Mouse (Mus musculus) kidney, adult 2 months (tissue): ENCODE results near the gene Ero1lb. TPM values are rescaled to one million over a fixed set of nuclear protein-coding genes. Genes with fewer than 3 reads are reported as not detected.

Source experiments
- DNase-seq: peaks from one replicate; pipeline ENCODE4 v3.0.0; 2021
- H3K27ac ChIP-seq: fragments of 200-500 bp; 2 replicates; pipeline ENCODE4 v1.5.1; 2012; ENCODE audit warnings: low read depth, low read length, control low read depth, inconsistent platforms; ENCODE audit not compliant: insufficient read depth
- H3K27me3 ChIP-seq: fragments of 200-500 bp; replicated peaks from 2 replicates; pipeline ENCODE4 v1.6.1; 2012; ENCODE audit warnings: mild to moderate bottlenecking, moderate library complexity, low read length, inconsistent platforms; ENCODE audit not compliant: control insufficient read depth, insufficient read depth
- H3K36me3 ChIP-seq: fragments of 200-500 bp; 2 replicates; pipeline ENCODE4 v1.6.1; 2012; ENCODE audit warnings: mild to moderate bottlenecking, moderate library complexity, low read length, inconsistent platforms; ENCODE audit not compliant: control insufficient read depth, insufficient read depth
- H3K4me1 ChIP-seq: fragments of 200-500 bp; 2 replicates; pipeline ENCODE4 v1.6.1; 2011; ENCODE audit warnings: low read length; ENCODE audit not compliant: control insufficient read depth, insufficient read depth
- H3K4me3 ChIP-seq: fragments of 200-500 bp; 2 replicates; pipeline ENCODE4 v1.5.1; 2011; ENCODE audit warnings: mild to moderate bottlenecking, low read depth, low read length, control low read depth; ENCODE audit not compliant: insufficient read depth
- CTCF ChIP-seq: fragments of 200-500 bp; conservative IDR thresholded peaks from 2 replicates; pipeline ENCODE4 v1.5.1; 2011; ENCODE audit warnings: low read depth, mild to moderate bottlenecking, control low read depth, low read length, moderate library complexity, mixed read lengths; ENCODE audit not compliant: insufficient read depth, insufficient read length
- POLR2A ChIP-seq: fragments of 200-500 bp; IDR thresholded peaks from one replicate; pipeline ENCODE4 v1.6.1; 2011; ENCODE audit warnings: low read depth, low read length, control low read depth
- WGBS: fragments of 180-500 bp; shearing (Covaris S2); methylation state at CpG from one replicate; pipeline ENCODE4 v1.1.7; 2018; 5-methylcytosine and 5-hydroxymethylcytosine counted together
- polyA plus RNA-seq: library from polyadenylated mRNA; depleted of rRNA; stranded (reverse); fragments of >200 nt; gene quantifications from 2 replicates; pipeline ENCODE4 v1.2.3, GENCODE M21; 2012; rRNA removed

Ero1lb gene
- polyA plus RNA-seq = 3.0 and 3.2 TPM in 2 replicates

DNA sequence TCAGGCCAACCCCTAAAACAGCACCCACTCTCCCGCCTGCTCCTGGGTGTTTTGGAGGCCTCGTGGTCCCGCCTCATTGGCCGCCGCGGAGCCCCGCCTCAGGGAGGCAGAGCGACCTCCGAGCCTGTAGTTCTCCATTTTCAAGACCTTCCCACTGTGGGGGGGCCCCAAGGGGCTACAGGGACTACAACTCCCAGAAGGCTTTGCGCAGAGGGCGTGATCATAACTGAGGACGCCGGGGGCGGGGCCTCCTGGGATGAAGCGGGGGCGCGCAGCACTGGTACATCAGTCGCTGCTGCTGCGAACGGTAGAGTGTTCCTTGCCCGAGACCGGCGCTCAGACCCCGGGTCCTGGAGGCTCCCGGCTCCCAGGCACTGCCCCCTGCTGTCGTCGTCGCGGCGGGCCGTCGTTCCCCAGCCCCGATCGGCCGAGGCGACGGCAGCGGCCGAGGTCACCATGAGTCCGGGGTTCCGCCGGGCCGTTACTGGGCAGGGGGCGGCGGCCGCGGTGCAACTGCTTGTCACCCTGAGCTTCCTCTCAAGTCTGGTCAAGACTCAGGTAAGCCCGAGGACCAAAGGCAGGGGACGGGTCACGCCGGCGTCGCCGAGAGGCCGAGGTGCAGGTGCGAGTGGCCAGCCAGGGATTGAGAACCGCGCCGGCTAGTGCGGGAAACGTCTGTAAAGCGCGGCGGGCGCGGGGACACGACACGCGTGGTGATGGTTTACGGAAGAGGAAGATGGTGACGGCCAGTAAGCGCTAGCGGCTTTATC, at the start of gene Ero1lb:
Ero1lb (plus strand) TSS at position 254 of the 770 bp plus-strand sequence.
- Histone ChIP-seq H3K27me3 (no peaks in the 10 kb centered on the region), H3K4me3 (peak within 1 kb of the TSS; percentile 91), H3K4me1 (no peaks in the 10 kb centered on the region; the same call in 1 of the 2 replicates), H3K36me3 (no peaks in the 10 kb centered on the region), H3K27ac (peak within 1 kb of the TSS; percentile 51; the same call in 1 of the 2 replicates)
- WGBS = under 1% methylated on average over 73 of the region's 73 CpGs
- TF ChIP-seq POLR2A = no peak
- no peak for TF ChIP-seq CTCF
- peak; percentile 99 for DNase-seq

DNA sequence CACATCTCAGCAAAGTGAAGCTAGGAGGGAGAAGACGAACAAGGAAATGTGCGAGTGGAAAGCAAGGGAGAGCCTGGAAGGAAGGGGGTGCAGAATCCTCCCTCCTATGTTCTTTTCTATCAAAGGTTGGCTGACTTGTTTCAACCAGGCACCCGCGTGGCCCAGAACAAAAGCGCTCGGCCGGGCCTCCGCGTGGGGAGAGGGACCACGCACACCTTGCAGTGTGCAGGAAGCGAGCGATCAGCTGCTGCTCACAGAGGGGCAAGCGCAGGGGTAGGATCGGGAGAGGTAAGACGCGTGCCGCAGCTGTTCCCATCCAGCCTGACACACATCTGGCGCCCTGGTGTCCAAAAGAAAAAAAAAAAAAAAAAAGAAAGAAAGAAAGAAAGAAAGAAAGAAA, 46.3 kb upstream of the Ero1lb start:
- DNase-seq = no peak
- no peaks in the 10 kb centered on the region for H3K36me3 ChIP-seq
- no peaks in the 10 kb centered on the region for H3K4me1 ChIP-seq
- H3K4me3 ChIP-seq = peak overlapping the region; percentile 35; the same call in 1 of the 2 replicates
- WGBS = 7% methylated on average over 18 of the region's 18 CpGs
- H3K27ac ChIP-seq = no peak overlapping the region
- no peaks in the 10 kb centered on the region for H3K27me3 ChIP-seq
- TF ChIP-seq POLR2A (no peak), CTCF (no peak)

DNA sequence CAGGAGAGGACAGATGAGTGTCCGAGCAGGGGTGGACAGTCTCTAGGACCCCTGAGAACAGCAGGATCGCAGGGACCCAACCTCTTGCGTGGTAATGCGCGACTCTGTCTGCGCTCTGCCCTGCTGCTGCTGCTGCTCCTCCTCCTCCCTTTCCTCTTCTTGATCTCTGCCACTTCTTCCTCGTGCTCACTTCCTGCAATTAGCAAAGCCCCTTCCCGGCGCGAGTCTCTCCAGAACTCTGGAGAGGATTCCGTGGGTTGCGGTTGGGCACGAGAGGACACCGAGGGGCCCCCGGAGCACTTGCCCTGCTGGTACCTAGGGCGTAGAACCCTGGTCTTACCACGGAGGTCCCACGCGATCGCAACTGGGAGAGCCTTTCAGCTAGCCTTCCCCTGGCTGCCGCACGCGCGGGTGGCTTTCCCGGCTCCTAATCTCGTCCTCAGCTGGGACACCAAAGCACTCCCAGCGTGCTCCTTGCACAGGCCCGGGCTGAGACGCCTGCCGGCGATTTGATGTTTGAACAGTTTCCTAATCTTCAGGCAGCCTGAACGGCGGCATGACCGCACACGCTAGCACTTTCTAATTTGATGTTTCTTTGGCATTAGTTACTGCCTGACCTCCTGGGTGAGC, 45.6 kb upstream of the Ero1lb start, which contains the start of gene Edaradd:
Edaradd (minus strand) TSS at position 484 of the 630 bp plus-strand sequence.
- H3K4me1 ChIP-seq = no peaks in the 10 kb centered on the region
- peak; percentile 42 for TF ChIP-seq CTCF
- TF ChIP-seq POLR2A = no peak
- H3K27ac ChIP-seq = no peak within 1 kb of the TSS
- no peaks in the 10 kb centered on the region for H3K36me3 ChIP-seq
- peak within 1 kb of the TSS; percentile 65 for H3K4me3 ChIP-seq
- H3K27me3 ChIP-seq = no peaks in the 10 kb centered on the region
- WGBS = 1% methylated on average over 35 of the region's 35 CpGs
- peak; percentile 68 for DNase-seq

GRCm38 (mm10) chr13:12522346-12522745, 43.3 kb upstream of the Ero1lb start:
- DNase-seq = no peak
- Histone ChIP-seq H3K4me3 (no peak overlapping the region), H3K27me3 (no peaks in the 10 kb centered on the region), H3K4me1 (no peaks in the 10 kb centered on the region), H3K27ac (no peak overlapping the region), H3K36me3 (no peaks in the 10 kb centered on the region)
- TF ChIP-seq CTCF = no peak
- TF ChIP-seq POLR2A = no peak

DNA sequence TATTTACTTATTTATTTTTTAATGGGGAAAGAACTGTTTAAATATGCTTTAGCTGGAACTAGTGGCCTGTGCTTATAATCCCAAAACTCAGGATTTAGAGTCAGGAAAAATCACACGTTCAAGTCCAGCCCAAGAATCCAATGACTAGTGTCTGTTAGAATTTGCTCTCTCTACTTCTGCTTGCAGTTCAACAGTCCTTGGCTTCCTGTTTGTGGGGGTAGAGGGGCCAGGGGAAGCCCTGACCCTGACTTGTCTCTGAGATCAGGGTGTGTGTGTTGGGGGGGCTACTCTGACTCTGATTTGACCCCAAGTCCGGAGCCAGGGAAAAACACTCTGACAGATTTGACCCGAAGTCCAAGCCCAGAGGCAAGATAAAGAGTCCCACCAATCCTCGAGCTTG, 40.0 kb upstream of the Ero1lb start:
- Histone ChIP-seq H3K4me1 (no peaks in the 10 kb centered on the region), H3K27me3 (no peaks in the 10 kb centered on the region), H3K36me3 (no peaks in the 10 kb centered on the region), H3K4me3 (no peak overlapping the region), H3K27ac (no peak overlapping the region)
- TF ChIP-seq POLR2A = no peak
- 81% methylated on average over 4 of the region's 4 CpGs for WGBS
- DNase-seq = no peak

DNA sequence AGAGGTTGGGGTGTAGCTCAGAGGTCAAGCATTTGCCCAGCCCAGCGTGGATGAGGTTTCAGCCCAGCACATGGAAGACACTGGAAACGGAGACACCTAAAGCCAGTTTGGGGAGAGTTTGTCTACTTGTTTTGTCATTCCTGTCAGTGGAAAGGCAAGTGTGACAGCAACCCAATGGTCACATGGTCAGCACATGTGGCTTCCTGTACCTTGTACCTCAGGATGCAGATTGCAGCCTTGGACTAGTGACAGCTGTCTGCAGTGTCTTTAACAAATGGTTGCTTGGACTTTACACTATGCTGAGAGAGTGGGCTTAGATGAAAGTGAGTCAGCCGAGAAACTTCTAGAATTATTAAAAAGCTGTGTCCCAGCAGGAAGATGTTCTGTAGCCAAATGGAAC, 31.0 kb upstream of the Ero1lb start:
- Histone ChIP-seq H3K27ac (no peak overlapping the region), H3K4me3 (no peak overlapping the region), H3K36me3 (no peaks in the 10 kb centered on the region), H3K4me1 (no peaks in the 10 kb centered on the region; the same call in 1 of the 2 replicates), H3K27me3 (no peaks in the 10 kb centered on the region)
- no peak for TF ChIP-seq POLR2A
- no peak for TF ChIP-seq CTCF
- WGBS = 49% methylated on average over 3 of the region's 3 CpGs
- peak; percentile 60 for DNase-seq

DNA sequence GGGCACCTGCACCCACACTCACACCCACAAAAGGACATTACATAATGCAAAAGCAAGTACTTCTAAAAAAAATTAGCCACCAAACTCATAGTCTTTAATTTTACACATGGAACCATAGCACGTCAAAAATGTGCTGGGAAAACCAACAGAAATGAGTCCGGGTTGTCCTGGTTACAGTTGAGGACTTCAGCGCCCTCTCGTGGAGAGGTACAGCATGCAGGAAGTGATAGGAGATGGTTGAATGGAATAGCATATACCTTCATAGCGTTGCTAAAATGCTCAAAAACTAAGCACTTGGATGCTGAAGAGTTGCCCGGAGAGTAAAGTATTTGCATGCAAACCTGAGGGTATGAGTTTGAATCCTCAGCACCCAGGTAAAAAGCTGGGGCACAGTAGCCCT, 27.7 kb upstream of the Ero1lb start:
- no peaks in the 10 kb centered on the region for H3K27me3 ChIP-seq
- H3K36me3 ChIP-seq = no peaks in the 10 kb centered on the region
- 65% methylated on average over 6 of the region's 6 CpGs for WGBS
- no peak overlapping the region for H3K27ac ChIP-seq
- H3K4me3 ChIP-seq = no peak overlapping the region
- H3K4me1 ChIP-seq = no peaks in the 10 kb centered on the region; the same call in 1 of the 2 replicates
- TF ChIP-seq CTCF (peak; percentile 74), POLR2A (no peak)
- peak; percentile 68 for DNase-seq
